Mouse (Mus musculus): Measurements from ENCODE around the gene Zc3h7b.
A peak's percentile ranks its signal among the peaks of the same experiment; 100 is the strongest.

Gene Zc3h7b

GRCm38 (mm10) chr15:81824832-81825231 lies 80.0 kb downstream of the Zc3h7b start:
- no peak for DNase-seq

- DNase-seq, result peak; percentile 28
Measured at GRCm38 (mm10) chr15:81828426-81829207, 83.8 kb downstream of the Zc3h7b start.

- no peak for DNase-seq
Measured at GRCm38 (mm10) chr15:81829208-81829580, 84.3 kb downstream of the Zc3h7b start.

GRCm38 (mm10) chr15:81830530-81830929 lies 85.7 kb downstream of the Zc3h7b start:
- peak; percentile 38 for DNase-seq

DNA sequence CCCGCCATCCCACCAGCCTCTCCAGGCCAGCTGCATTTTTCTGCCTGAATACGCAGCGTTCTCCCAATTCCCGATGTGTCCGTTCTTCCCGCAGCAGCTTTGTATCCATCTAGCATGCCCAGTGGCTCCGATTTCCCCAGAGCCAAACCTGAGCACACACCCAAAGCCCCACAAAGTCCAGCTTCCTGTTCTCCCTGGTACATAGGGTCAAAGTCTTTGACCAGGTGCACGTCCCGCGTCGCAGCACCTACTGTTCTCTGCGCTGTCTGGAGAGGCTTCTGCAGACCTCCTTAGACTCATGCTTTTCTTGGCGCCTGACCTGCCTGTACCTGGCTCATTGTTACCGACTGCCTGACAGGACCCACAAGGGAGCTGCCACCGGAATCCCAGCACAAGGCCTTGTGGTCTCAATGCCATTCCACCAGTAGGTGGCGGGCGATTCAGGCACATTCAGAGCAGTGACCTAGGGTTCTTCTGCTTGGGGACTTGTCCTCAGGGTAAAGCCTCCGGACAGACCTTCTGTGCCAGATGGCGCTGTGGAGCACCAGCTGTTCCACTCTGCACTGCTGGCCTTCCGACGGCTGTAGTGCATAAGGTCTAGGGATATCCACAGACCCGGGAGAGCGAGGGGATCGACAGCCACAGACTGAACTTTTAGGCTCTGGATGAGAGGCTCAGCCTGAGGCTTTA lies 86.4 kb downstream of the Zc3h7b start:
- peak; percentile 95 for DNase-seq

DNA sequence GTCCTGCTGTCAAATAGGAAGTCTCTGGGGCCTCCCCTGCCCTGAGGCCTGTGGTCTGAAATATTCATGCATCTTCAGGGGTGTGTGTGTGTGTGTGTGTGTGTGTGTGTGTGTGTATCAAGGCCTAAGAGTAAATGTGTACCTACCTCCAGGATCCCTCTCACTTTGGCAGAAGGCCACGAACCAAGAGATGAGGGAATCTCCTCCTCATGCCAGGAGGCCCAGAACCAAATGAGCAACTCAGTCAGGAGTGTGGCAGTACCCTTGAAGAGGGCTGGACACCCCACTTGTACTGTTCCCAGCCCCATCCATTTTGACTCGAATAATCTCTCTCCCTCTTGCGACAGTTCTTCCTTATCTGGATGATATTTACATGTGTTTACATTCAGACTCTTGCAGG lies 87.4 kb downstream of the Zc3h7b start:
- DNase-seq, result peak; percentile 66

GRCm38 (mm10) chr15:81833481-81833880 lies 88.6 kb downstream of the Zc3h7b start:
- no peak for DNase-seq

GRCm38 (mm10) chr15:81834171-81834841 lies 89.4 kb downstream of the Zc3h7b start:
- peak; percentile 78 for DNase-seq

GRCm38 (mm10) chr15:81835007-81835880 lies 90.4 kb downstream of the Zc3h7b start:
- peak; percentile 61 for DNase-seq

- DNase-seq, result peak; percentile 94
Measured at GRCm38 (mm10) chr15:81836124-81836821, 91.4 kb downstream of the Zc3h7b start.

- DNase-seq, result peak; percentile 68
Measured at GRCm38 (mm10) chr15:81836966-81837920, 92.4 kb downstream of the Zc3h7b start.

- DNase-seq, result peak; percentile 68
Measured at GRCm38 (mm10) chr15:81838554-81839235, 93.8 kb downstream of the Zc3h7b start.

GRCm38 (mm10) chr15:81839634-81840033 lies 94.8 kb downstream of the Zc3h7b start:
- peak; percentile 99 for DNase-seq

- peak; percentile 69 for DNase-seq
Measured at GRCm38 (mm10) chr15:81840306-81840705, 95.4 kb downstream of the Zc3h7b start.

- peak; percentile 44 for DNase-seq
Measured at GRCm38 (mm10) chr15:81842275-81842674, 97.4 kb downstream of the Zc3h7b start.

GRCm38 (mm10) chr15:81845033-81845625 lies 100.3 kb downstream of the Zc3h7b start:
- DNase-seq, result peak; percentile 33

DNA sequence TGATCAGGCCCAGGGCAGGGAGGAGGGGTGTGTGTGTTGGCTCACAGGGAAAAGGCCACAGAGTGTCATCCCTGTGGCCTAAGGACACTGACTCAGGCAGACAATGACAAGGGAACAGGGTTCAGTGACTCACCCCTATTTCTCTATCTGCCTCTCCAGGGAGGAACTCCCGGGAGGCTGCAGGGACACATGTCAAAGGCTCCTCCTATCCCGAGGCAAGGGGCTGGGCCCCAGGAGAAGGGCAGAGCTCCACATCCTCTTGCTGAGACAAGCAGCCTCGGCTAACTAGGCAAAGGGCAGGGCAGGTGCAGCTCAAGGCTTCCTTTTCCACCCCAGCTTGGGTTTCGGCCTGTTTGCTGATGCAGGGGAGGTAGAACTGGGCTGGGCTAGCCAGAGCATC lies 100.9 kb downstream of the Zc3h7b start:
- DNase-seq, result peak; percentile 45

Data from cerebellum, adult 9-10 months (tissue).